Mouse (Mus musculus): ENCODE data around the gene Gbe1.

GRCm38 (mm10) chr16:70568341-70569265 is 254.9 kb downstream of the Gbe1 start:
- no peak for TF ChIP-seq POLR2A (IDR thresholded peaks at IDR 0.05; ENCODE audit: extremely low read depth, insufficient read depth, low read length)
- TF ChIP-seq CTCF (IDR thresholded peaks at IDR 0.05; ENCODE audit: extremely low read depth, insufficient read depth, low read length) = peak; percentile 35; the same call in 1 of the 2 replicates
